31 mouse cellular contexts compared by ENCODE assay signal in genomic region chr2:11652196-11652595, GRCm38 (mm10). TPM values are rescaled to one million over a fixed set of nuclear protein-coding genes. Genes with fewer than 3 reads are reported as not detected.
"Had no signal": no experiment of that assay in that cellular context is flagged by ENCODE, and none has a peak within 500 bp of the region (broad histone marks: within the 10 kb centered on the region; RNA-seq: fewer than 3 reads in every experiment).

No protein-coding gene starts in this region.

- DNase-seq: gastrocnemius, adult 2 months; gastrocnemius, postnatal 10 days; gastrocnemius, postnatal 25 days; heart, adult 18-20 months; heart, postnatal 10 days; heart, postnatal 4 days; kidney, adult 18-20 months; kidney, adult 8-10 months; kidney, postnatal 10 days; kidney, postnatal 25 days; kidney, postnatal 4 days; liver; liver, embryonic 13.5 days had no signal

- H3K9me3 ChIP-seq: heart, embryonic 10.5 days; heart, embryonic 12.5 days; hindbrain, embryonic 10.5 days; hindbrain, embryonic 12.5 days; limb, embryonic 10.5 days; limb, embryonic 12.5 days; liver, embryonic 13.5 days had no signal

- H3K4me3 ChIP-seq: gastrocnemius, adult 2 months; heart, embryonic 10.5 days; heart, embryonic 12.5 days; hindbrain, embryonic 10.5 days; hindbrain, embryonic 12.5 days; layer of hippocampus, adult 2 months; left cerebral cortex, adult 2 months; limb, embryonic 10.5 days; limb, embryonic 12.5 days; liver, embryonic 13.5 days had no signal

- H3K27ac ChIP-seq: gastrocnemius, adult 2 months; heart, embryonic 10.5 days; hindbrain, embryonic 10.5 days; hindbrain, embryonic 12.5 days; hindbrain, embryonic 14.5 days; layer of hippocampus, adult 2 months; left cerebral cortex, adult 2 months; limb, embryonic 10.5 days; limb, embryonic 12.5 days; liver, embryonic 13.5 days had no signal

- H3K4me1 ChIP-seq: heart, embryonic 10.5 days; heart, embryonic 12.5 days; hindbrain, embryonic 10.5 days; hindbrain, embryonic 12.5 days; limb, embryonic 10.5 days; limb, embryonic 12.5 days; liver, embryonic 13.5 days had no signal

- H3K4me2 ChIP-seq: heart, embryonic 12.5 days; hindbrain, embryonic 12.5 days; hindbrain, embryonic 14.5 days; limb, embryonic 12.5 days; liver, embryonic 11.5 days; liver, embryonic 13.5 days had no signal

- ATAC-seq: hindbrain, embryonic 16.5 days had no signal

- H3K36me3 ChIP-seq: heart, embryonic 10.5 days; heart, embryonic 12.5 days; hindbrain, embryonic 10.5 days; hindbrain, embryonic 12.5 days; limb, embryonic 10.5 days; limb, embryonic 12.5 days; liver, embryonic 13.5 days had no signal

- H3K9ac ChIP-seq: heart, embryonic 12.5 days; hindbrain, embryonic 12.5 days; hindbrain, embryonic 14.5 days; limb, embryonic 12.5 days; liver, embryonic 13.5 days had no signal

- H3K27me3 ChIP-seq: heart, embryonic 12.5 days; hindbrain, embryonic 12.5 days; limb, embryonic 12.5 days; liver, embryonic 13.5 days had no signal

RNA-seq across cellular contexts. Expression of gene Il2ra, which starts 9.6 kb away (rescaled TPM):
- polyA plus RNA-seq: heart, embryonic 10.5 days; heart, embryonic 12.5 days; heart, embryonic 14.5 days; hindbrain, embryonic 10.5 days; hindbrain, embryonic 12.5 days; hindbrain, embryonic 14.5 days; intestine, embryonic 14.5 days; kidney, embryonic 14.5 days; kidney, embryonic 16.5 days; limb, embryonic 10.5 days; limb, embryonic 12.5 days; limb, embryonic 14.5 days; liver, embryonic 13.5 days had no signal

RNA-seq across cellular contexts. Expression of gene Gm17490, which starts 26.1 kb away (rescaled TPM):
- polyA plus RNA-seq: heart, embryonic 10.5 days; heart, embryonic 12.5 days; heart, embryonic 14.5 days; heart, embryonic 16.5 days; hindbrain, embryonic 10.5 days; hindbrain, embryonic 12.5 days; hindbrain, embryonic 14.5 days; hindbrain, embryonic 16.5 days; intestine, embryonic 14.5 days; intestine, postnatal 0 days; kidney, embryonic 14.5 days; kidney, embryonic 16.5 days; limb, embryonic 10.5 days; limb, embryonic 12.5 days; limb, embryonic 14.5 days; liver, embryonic 11.5 days; liver, embryonic 13.5 days had no signal
